Mouse (Mus musculus): Measurements from ENCODE around the gene Rnpepl1. TPM values are rescaled to one million over a fixed set of nuclear protein-coding genes. Genes with fewer than 3 reads are reported as not detected.

The Rnpepl1 gene
- polyA plus RNA-seq (2012; rRNA removed), result 164 and 234 TPM in 2 replicates

DNA sequence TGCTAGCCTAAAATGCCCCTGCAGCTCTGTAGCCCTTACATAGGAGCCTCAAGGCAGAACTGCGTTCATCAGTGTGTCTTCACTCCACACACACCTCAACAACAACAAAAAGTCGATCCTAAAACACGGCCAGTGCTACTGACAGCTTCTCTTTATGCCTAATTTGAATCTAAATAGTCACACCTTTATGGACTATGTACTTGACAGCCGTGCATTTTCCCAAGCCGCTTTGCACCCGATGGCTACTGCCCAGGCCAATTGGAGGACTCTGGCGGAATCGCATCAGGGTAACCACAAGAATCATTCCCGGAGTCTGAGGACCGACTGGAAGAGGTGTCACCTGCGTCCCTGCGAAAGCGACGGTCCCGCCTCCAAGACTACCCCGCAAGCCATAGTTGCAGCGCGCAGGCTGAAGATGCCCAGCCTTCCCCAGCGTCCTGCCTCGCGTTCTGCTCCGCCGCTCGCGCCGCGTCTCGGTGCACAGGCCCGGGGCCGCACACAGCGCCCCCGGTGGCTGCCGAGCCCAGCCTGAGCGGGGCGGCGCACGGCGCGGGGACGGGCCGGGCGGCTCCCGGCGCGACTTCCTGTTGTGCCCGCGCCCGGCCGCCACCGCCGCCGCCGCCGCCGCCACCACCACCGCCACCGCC lies at the start of gene Rnpepl1:
Gene Rnpepl1, plus strand, starts transcription at position 545 of the 647 bp plus-strand sequence.
- no peaks in the 10 kb centered on the region for H3K27me3 ChIP-seq (ENCODE audit: control insufficient read depth, insufficient read depth, low read length)
- peak within 1 kb of the TSS; percentile 72 for H3K27ac ChIP-seq (ENCODE audit: insufficient read depth, low read length)
- peak within 1 kb of the TSS; percentile 77 for H3K4me3 ChIP-seq (ENCODE audit: extremely low read depth, insufficient read depth, insufficient read length)
- TF ChIP-seq POLR2A (IDR thresholded peaks at IDR 0.05; ENCODE audit: low read depth, low read length) (no peak), CTCF (IDR thresholded peaks at IDR 0.05; ENCODE audit: extremely low read depth, insufficient read depth, insufficient read length, insufficient replicate concordance) (peak; percentile 52; the same call in 1 of the 2 replicates)
- H3K4me1 ChIP-seq (ENCODE audit: control insufficient read depth, insufficient read depth, insufficient read length), result peaks cover 20% of the 10 kb centered on the region
- under 1% methylated on average over 43 of the region's 57 CpGs for WGBS
- peaks cover 7% of the 10 kb centered on the region; the same call in 1 of the 2 replicates for H3K36me3 ChIP-seq (ENCODE audit: control insufficient read depth, insufficient read depth, low read length)
- DNase-seq (ENCODE audit: low read depth in 1 of 2, low spot score in 2 of 2), result peak in 1 of 2 experiments; percentile 71

DNA sequence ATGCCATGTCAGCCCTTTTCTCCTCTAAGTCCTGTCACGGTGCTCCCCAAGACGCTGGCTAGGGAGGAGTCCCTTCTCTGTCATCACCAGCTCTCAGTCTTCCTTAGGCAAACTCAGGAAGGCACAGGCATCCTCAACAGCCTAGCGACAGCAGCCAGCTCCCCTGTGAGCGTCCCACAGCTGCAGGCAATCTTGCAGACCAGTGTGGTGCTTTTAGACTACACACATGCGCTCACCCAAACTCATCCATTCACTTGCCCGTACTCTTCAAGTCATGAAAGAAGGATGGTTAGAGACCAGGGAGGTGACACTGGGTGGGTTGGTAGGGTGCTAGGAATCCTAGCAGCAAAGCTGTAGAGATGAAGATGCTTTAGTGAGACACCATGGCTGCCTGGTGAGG lies 49.1 kb upstream of the Rnpepl1 start:
- TF ChIP-seq POLR2A (IDR thresholded peaks at IDR 0.05; ENCODE audit: low read depth, low read length), result no peak
- TF ChIP-seq CTCF (IDR thresholded peaks at IDR 0.05; ENCODE audit: extremely low read depth, insufficient read depth, insufficient read length, insufficient replicate concordance), result no peak
- no peak for DNase-seq (ENCODE audit: low read depth in 1 of 2, low spot score in 2 of 2)
- H3K27ac ChIP-seq (ENCODE audit: insufficient read depth, low read length), result no peak overlapping the region
- H3K36me3 ChIP-seq (ENCODE audit: control insufficient read depth, insufficient read depth, low read length), result no peaks in the 10 kb centered on the region
- H3K4me1 ChIP-seq (ENCODE audit: control insufficient read depth, insufficient read depth, insufficient read length), result no peaks in the 10 kb centered on the region
- WGBS, result 77% methylated on average over 6 of the region's 6 CpGs
- H3K27me3 ChIP-seq (ENCODE audit: control insufficient read depth, insufficient read depth, low read length), result no peaks in the 10 kb centered on the region
- H3K4me3 ChIP-seq (ENCODE audit: extremely low read depth, insufficient read depth, insufficient read length), result no peak overlapping the region

DNA sequence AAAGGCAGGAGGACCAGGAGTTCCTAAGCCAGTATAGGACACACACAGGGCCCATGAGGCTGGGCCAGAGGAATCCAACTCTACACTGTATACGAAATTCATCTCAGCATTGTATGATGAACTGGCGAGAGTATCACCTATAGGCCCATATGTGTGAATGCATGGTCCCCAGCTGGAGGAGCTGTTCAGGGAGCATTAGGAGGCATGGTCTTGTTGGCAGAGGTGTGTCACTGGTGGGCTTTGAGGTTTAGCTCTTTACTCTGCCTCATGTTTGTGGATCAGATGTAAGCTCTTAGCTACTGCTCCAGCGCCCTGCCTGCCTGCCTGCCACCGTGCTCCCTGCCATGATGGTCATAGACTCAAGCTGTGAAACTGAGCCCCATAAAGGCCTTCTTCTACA lies 47.3 kb upstream of the Rnpepl1 start:
- Histone ChIP-seq H3K27me3 (ENCODE audit: control insufficient read depth, insufficient read depth, low read length) (no peaks in the 10 kb centered on the region), H3K4me1 (ENCODE audit: control insufficient read depth, insufficient read depth, insufficient read length) (no peaks in the 10 kb centered on the region), H3K36me3 (ENCODE audit: control insufficient read depth, insufficient read depth, low read length) (no peaks in the 10 kb centered on the region), H3K27ac (ENCODE audit: insufficient read depth, low read length) (no peak overlapping the region), H3K4me3 (ENCODE audit: extremely low read depth, insufficient read depth, insufficient read length) (no peak overlapping the region)
- TF ChIP-seq POLR2A (IDR thresholded peaks at IDR 0.05; ENCODE audit: low read depth, low read length) (no peak), CTCF (IDR thresholded peaks at IDR 0.05; ENCODE audit: extremely low read depth, insufficient read depth, insufficient read length, insufficient replicate concordance) (no peak)
- 88% methylated on average over 4 of the region's 4 CpGs for WGBS
- DNase-seq (ENCODE audit: low read depth in 1 of 2, low spot score in 2 of 2), result no peak

DNA sequence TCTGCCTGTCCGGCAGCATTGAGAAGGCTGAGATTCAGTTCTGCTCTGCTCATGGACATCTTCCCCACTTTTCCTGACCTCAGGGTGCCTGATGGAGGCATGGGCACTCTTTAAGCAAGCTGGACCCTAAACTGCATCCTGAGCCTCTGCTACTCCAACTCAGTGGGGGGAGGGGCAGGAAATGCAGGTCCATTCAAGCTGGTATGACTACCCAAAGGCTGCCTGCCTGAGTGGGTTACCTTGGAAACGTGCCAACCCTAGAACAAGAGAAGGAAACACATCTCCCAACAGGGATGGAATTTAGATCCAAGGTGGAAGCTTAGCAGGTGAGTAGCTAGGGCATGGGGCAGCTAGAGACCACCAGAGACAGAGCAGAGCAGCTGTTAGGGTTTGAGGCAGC lies 44.4 kb upstream of the Rnpepl1 start:
- Histone ChIP-seq H3K4me1 (ENCODE audit: control insufficient read depth, insufficient read depth, insufficient read length) (no peaks in the 10 kb centered on the region), H3K4me3 (ENCODE audit: extremely low read depth, insufficient read depth, insufficient read length) (no peak overlapping the region), H3K36me3 (ENCODE audit: control insufficient read depth, insufficient read depth, low read length) (no peaks in the 10 kb centered on the region), H3K27ac (ENCODE audit: insufficient read depth, low read length) (no peak overlapping the region), H3K27me3 (ENCODE audit: control insufficient read depth, insufficient read depth, low read length) (no peaks in the 10 kb centered on the region)
- no peak for DNase-seq (ENCODE audit: low read depth in 1 of 2, low spot score in 2 of 2)
- no peak for TF ChIP-seq POLR2A (IDR thresholded peaks at IDR 0.05; ENCODE audit: low read depth, low read length)
- TF ChIP-seq CTCF (IDR thresholded peaks at IDR 0.05; ENCODE audit: extremely low read depth, insufficient read depth, insufficient read length, insufficient replicate concordance), result no peak
- WGBS, result 64% methylated on average over 2 of the region's 2 CpGs

DNA sequence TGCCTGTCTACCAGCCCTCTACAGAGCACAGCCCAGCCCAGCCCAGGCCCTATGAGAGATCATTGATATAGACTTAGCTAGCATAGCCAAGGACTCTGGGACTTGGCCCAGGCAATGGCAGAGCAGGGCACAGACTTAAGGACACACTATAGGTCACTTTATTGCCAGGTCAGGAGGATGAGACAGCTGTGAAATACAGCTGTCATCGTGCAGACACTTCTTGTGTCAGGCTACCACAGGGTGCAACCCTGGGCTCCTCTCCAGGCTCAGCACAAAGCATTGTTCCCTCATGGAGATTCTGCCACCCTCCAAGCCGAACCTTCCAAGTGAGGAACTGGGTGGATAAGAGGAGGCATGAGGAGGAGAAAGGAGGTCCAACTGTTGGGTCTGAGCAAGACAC lies 40.6 kb upstream of the Rnpepl1 start:
- 79% methylated on average over 2 of the region's 2 CpGs for WGBS

DNA sequence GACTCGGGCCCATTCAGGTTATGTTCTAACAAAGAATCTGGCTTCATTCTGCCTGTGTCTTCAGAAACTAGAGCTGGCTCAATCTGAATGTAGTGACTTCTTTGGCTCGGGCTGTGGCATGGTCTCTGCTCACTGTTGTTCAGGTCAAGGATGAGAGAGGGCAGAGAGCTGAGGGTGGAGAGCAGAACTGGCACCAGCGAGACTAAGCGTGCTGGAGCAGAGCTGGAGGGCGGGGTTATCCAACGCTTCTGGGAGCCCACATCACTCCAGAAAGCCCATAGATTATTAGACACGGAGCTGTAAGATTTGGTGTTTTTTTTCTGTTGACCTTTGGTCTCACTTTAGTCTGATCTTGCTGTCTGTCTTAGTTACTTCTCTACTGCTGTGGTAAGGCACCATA lies 37.9 kb upstream of the Rnpepl1 start:
- H3K4me3 ChIP-seq (ENCODE audit: extremely low read depth, insufficient read depth, insufficient read length), result no peak overlapping the region
- no peak overlapping the region for H3K27ac ChIP-seq (ENCODE audit: insufficient read depth, low read length)
- H3K36me3 ChIP-seq (ENCODE audit: control insufficient read depth, insufficient read depth, low read length), result no peaks in the 10 kb centered on the region
- no peak for TF ChIP-seq CTCF (IDR thresholded peaks at IDR 0.05; ENCODE audit: extremely low read depth, insufficient read depth, insufficient read length, insufficient replicate concordance)
- no peak for TF ChIP-seq POLR2A (IDR thresholded peaks at IDR 0.05; ENCODE audit: low read depth, low read length)
- DNase-seq (ENCODE audit: low read depth in 1 of 2, low spot score in 2 of 2), result no peak
- H3K4me1 ChIP-seq (ENCODE audit: control insufficient read depth, insufficient read depth, insufficient read length), result no peaks in the 10 kb centered on the region
- WGBS, result 88% methylated on average over 7 of the region's 7 CpGs
- no peaks in the 10 kb centered on the region for H3K27me3 ChIP-seq (ENCODE audit: control insufficient read depth, insufficient read depth, low read length)

More for the DNA sequence above, 40.6 kb upstream of the Rnpepl1 start:
- H3K4me1 ChIP-seq (ENCODE audit: control insufficient read depth, insufficient read depth, insufficient read length), result no peaks in the 10 kb centered on the region
- H3K27me3 ChIP-seq (ENCODE audit: control insufficient read depth, insufficient read depth, low read length), result no peaks in the 10 kb centered on the region
- no peak overlapping the region for H3K4me3 ChIP-seq (ENCODE audit: extremely low read depth, insufficient read depth, insufficient read length)
- DNase-seq (ENCODE audit: low read depth in 1 of 2, low spot score in 2 of 2), result no peak
- H3K27ac ChIP-seq (ENCODE audit: insufficient read depth, low read length), result no peak overlapping the region
- TF ChIP-seq CTCF (IDR thresholded peaks at IDR 0.05; ENCODE audit: extremely low read depth, insufficient read depth, insufficient read length, insufficient replicate concordance) (no peak), POLR2A (IDR thresholded peaks at IDR 0.05; ENCODE audit: low read depth, low read length) (no peak)
- H3K36me3 ChIP-seq (ENCODE audit: control insufficient read depth, insufficient read depth, low read length), result no peaks in the 10 kb centered on the region

GRCm38 (mm10) chr1:92874011-92874410 lies 36.6 kb upstream of the Rnpepl1 start:
- no peak overlapping the region for H3K4me3 ChIP-seq (ENCODE audit: extremely low read depth, insufficient read depth, insufficient read length)
- WGBS, result 82% methylated on average over 3 of the region's 3 CpGs
- TF ChIP-seq POLR2A (IDR thresholded peaks at IDR 0.05; ENCODE audit: low read depth, low read length), result no peak
- no peak for TF ChIP-seq CTCF (IDR thresholded peaks at IDR 0.05; ENCODE audit: extremely low read depth, insufficient read depth, insufficient read length, insufficient replicate concordance)
- H3K4me1 ChIP-seq (ENCODE audit: control insufficient read depth, insufficient read depth, insufficient read length), result no peaks in the 10 kb centered on the region
- no peak overlapping the region for H3K27ac ChIP-seq (ENCODE audit: insufficient read depth, low read length)
- no peaks in the 10 kb centered on the region for H3K27me3 ChIP-seq (ENCODE audit: control insufficient read depth, insufficient read depth, low read length)
- no peak for DNase-seq (ENCODE audit: low read depth in 1 of 2, low spot score in 2 of 2)
- no peaks in the 10 kb centered on the region for H3K36me3 ChIP-seq (ENCODE audit: control insufficient read depth, insufficient read depth, low read length)
